Mouse (Mus musculus): ENCODE results near the gene Rims1. TPM values are rescaled to one million over a fixed set of nuclear protein-coding genes. Genes with fewer than 3 reads are reported as not detected.

Rims1 gene
- total and polyA plus RNA-seq, 3 experiments, result 0.06 to 0.34 (median 0.29) TPM

- H3K4me3 ChIP-seq, result 0 out of 2 replicates have a peak overlapping the region, but pooled peaks have one; percentile 7
- H3K27ac ChIP-seq, result no peak overlapping the region
- H3K27me3 ChIP-seq (ENCODE audit: control insufficient read depth, insufficient read depth, low read length), result peaks cover 10% of the 10 kb centered on the region
- H3K9ac ChIP-seq (ENCODE audit: low read depth, low read length), result no peak overlapping the region
- H3K4me1 ChIP-seq (ENCODE audit: control insufficient read depth, insufficient read depth, low read length), result no peaks in the 10 kb centered on the region
- H3K79me2 ChIP-seq (replicated peaks; ENCODE audit: control insufficient read depth, insufficient read depth, low read length), result no peaks in the 10 kb centered on the region
- peak; percentile 2 to 17 for DNase-seq
- TF ChIP-seq EP300 (IDR thresholded peaks at IDR 0.05; ENCODE audit: insufficient read depth, low read depth, low read length) (no peak), CTCF (IDR thresholded peaks at IDR 0.05) (no peak), POLR2A (IDR thresholded peaks at IDR 0.05; ENCODE audit: insufficient read depth, low read depth, low read length) (no peak)
- no peaks in the 10 kb centered on the region for H3K36me3 ChIP-seq (ENCODE audit: control insufficient read depth, insufficient read depth, low read length)
- WGBS, result 1% methylated on average over 112 of the region's 112 CpGs
- intact Hi-C loops (cut with DNase I), result no loop called here
Measured at GRCm38 (mm10) chr1:22533146-22534096, 272.4 kb downstream of the Rims1 start.

- no peaks in the 10 kb centered on the region for H3K36me3 ChIP-seq (ENCODE audit: control insufficient read depth, insufficient read depth, low read length)
- no peak for DNase-seq
- no peaks in the 10 kb centered on the region for H3K27me3 ChIP-seq (ENCODE audit: control insufficient read depth, insufficient read depth, low read length)
- no peaks in the 10 kb centered on the region for H3K4me1 ChIP-seq (ENCODE audit: control insufficient read depth, insufficient read depth, low read length)
- intact Hi-C loops (cut with DNase I), result no loop called here
- TF ChIP-seq CTCF (IDR thresholded peaks at IDR 0.05) (no peak), POLR2A (IDR thresholded peaks at IDR 0.05; ENCODE audit: insufficient read depth, low read depth, low read length) (no peak), EP300 (IDR thresholded peaks at IDR 0.05; ENCODE audit: insufficient read depth, low read depth, low read length) (no peak)
- H3K9ac ChIP-seq (ENCODE audit: low read depth, low read length), result no peak overlapping the region
- no peak overlapping the region for H3K4me3 ChIP-seq
- 78% methylated on average over 4 of the region's 4 CpGs for WGBS
- no peak overlapping the region for H3K27ac ChIP-seq
- H3K79me2 ChIP-seq (replicated peaks; ENCODE audit: control insufficient read depth, insufficient read depth, low read length), result no peaks in the 10 kb centered on the region
Measured at GRCm38 (mm10) chr1:22515103-22515502, 290.7 kb downstream of the Rims1 start.

GRCm38 (mm10) chr1:22512421-22512820 is 293.4 kb downstream of the Rims1 start:
- Histone ChIP-seq H3K27me3 (ENCODE audit: control insufficient read depth, insufficient read depth, low read length) (no peaks in the 10 kb centered on the region), H3K4me1 (ENCODE audit: control insufficient read depth, insufficient read depth, low read length) (no peaks in the 10 kb centered on the region), H3K9ac (ENCODE audit: low read depth, low read length) (no peak overlapping the region), H3K27ac (no peak overlapping the region), H3K79me2 (replicated peaks; ENCODE audit: control insufficient read depth, insufficient read depth, low read length) (no peaks in the 10 kb centered on the region), H3K4me3 (no peak overlapping the region), H3K36me3 (ENCODE audit: control insufficient read depth, insufficient read depth, low read length) (no peaks in the 10 kb centered on the region)
- TF ChIP-seq EP300 (IDR thresholded peaks at IDR 0.05; ENCODE audit: insufficient read depth, low read depth, low read length), result no peak
- no peak for TF ChIP-seq CTCF (IDR thresholded peaks at IDR 0.05)
- WGBS, result 86% methylated on average over 16 of the region's 16 CpGs
- DNase-seq, result no peak
- intact Hi-C loops (cut with DNase I), result no loop called here

- no peak overlapping the region for H3K4me3 ChIP-seq
- no peak overlapping the region for H3K9ac ChIP-seq (ENCODE audit: low read depth, low read length)
- intact Hi-C loops (cut with DNase I), result no loop called here
- no peaks in the 10 kb centered on the region for H3K4me1 ChIP-seq (ENCODE audit: control insufficient read depth, insufficient read depth, low read length)
- H3K27ac ChIP-seq, result no peak overlapping the region
- H3K79me2 ChIP-seq (replicated peaks; ENCODE audit: control insufficient read depth, insufficient read depth, low read length), result no peaks in the 10 kb centered on the region
- no peaks in the 10 kb centered on the region for H3K36me3 ChIP-seq (ENCODE audit: control insufficient read depth, insufficient read depth, low read length)
- DNase-seq, result no peak
- WGBS, result 76% methylated on average over 9 of the region's 9 CpGs
- no peaks in the 10 kb centered on the region for H3K27me3 ChIP-seq (ENCODE audit: control insufficient read depth, insufficient read depth, low read length)
- no peak for TF ChIP-seq CTCF (IDR thresholded peaks at IDR 0.05)
- no peak for TF ChIP-seq POLR2A (IDR thresholded peaks at IDR 0.05; ENCODE audit: insufficient read depth, low read depth, low read length)
Measured at GRCm38 (mm10) chr1:22511614-22512013, 294.2 kb downstream of the Rims1 start.

DNA sequence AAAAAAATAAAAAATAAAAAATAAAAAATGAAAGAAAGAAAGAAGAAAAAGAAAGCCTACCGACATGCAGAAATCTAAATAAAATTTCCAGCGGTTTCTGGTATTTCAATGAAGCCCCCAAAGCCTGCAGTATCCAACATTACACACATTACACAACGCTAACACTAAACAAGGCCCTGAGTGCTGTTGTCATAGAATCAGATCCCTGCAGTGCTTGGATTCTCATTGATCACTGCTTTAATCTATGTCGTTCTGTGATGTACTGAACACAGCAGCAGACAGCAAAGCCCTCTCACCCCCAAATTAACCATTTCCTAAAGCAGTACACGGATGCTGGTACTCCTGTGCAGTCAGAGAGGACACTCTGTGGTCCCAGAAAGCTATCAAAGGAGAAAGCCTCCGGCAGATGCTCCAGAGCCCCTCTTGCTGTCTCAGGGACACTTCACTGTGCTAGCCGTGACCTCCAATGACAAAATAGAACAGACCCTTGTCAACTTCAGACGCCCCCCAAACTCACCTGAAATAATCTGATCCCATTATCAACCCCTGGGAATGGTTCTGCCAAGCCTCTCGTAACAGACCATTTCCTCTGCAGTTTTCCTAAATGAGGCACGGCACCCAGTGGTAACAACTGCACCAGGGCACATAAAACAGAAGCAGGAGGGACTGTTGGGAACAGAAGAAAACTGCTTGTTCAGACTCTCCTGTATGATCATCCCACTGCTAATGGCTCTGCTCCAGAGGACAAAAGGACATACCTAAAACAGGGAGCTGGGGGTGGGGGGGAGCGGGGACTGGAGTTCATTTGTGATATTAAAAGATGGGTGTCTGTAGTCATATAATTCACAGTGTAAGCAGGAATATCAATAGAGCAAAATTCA is 296.8 kb downstream of the Rims1 start:
- Histone ChIP-seq H3K27ac (no peak overlapping the region), H3K4me1 (ENCODE audit: control insufficient read depth, insufficient read depth, low read length) (no peaks in the 10 kb centered on the region), H3K27me3 (ENCODE audit: control insufficient read depth, insufficient read depth, low read length) (no peaks in the 10 kb centered on the region), H3K36me3 (ENCODE audit: control insufficient read depth, insufficient read depth, low read length) (no peaks in the 10 kb centered on the region), H3K4me3 (no peak overlapping the region), H3K79me2 (replicated peaks; ENCODE audit: control insufficient read depth, insufficient read depth, low read length) (no peaks in the 10 kb centered on the region), H3K9ac (ENCODE audit: low read depth, low read length) (no peak overlapping the region)
- intact Hi-C loops (cut with DNase I), result no loop called here
- DNase-seq, result no peak
- TF ChIP-seq CTCF (IDR thresholded peaks at IDR 0.05) (no peak), EP300 (IDR thresholded peaks at IDR 0.05; ENCODE audit: insufficient read depth, low read depth, low read length) (no peak), POLR2A (IDR thresholded peaks at IDR 0.05; ENCODE audit: insufficient read depth, low read depth, low read length) (no peak)
- 65% methylated on average over 11 of the region's 11 CpGs for WGBS
